Mouse (Mus musculus) midbrain, embryonic 16.5 days (tissue): ENCODE results near the gene Kcnh7. TPM values are rescaled to one million over a fixed set of nuclear protein-coding genes. Genes with fewer than 3 reads are reported as not detected.

ENCODE experiments used
- ATAC-seq: fragments of 200-750 bp; cut with Nextera tagmentation; 2 replicates; pipeline ENCODE4 v1.8.0; 2017; ENCODE audit warnings: moderate TSS enrichment
- H3K27ac ChIP-seq: fragments of 300-500 bp; sonication (generic); 2 replicates; pipeline ENCODE4 v1.5.1; 2014; ENCODE audit warnings: mild to moderate bottlenecking, low read length, mixed read lengths
- H3K27me3 ChIP-seq: fragments of 300-500 bp; sonication (generic); 2 replicates; pipeline ENCODE4 v1.6.1; 2014; ENCODE audit warnings: low read depth, low read length, mixed read lengths; ENCODE audit not compliant: control insufficient read depth, insufficient read depth
- H3K36me3 ChIP-seq: fragments of 300-500 bp; sonication (generic); 2 replicates; pipeline ENCODE4 v1.6.1; 2014; ENCODE audit warnings: mild to moderate bottlenecking, low read length, moderate library complexity, mixed read lengths; ENCODE audit not compliant: control insufficient read depth, insufficient read depth
- H3K4me1 ChIP-seq: fragments of 300-500 bp; sonication (generic); 2 replicates; pipeline ENCODE4 v1.6.1; 2014; ENCODE audit warnings: mild to moderate bottlenecking, low read length, mixed read lengths; ENCODE audit not compliant: control insufficient read depth, insufficient read depth
- H3K4me2 ChIP-seq: fragments of 300-500 bp; sonication (generic); 2 replicates; pipeline ENCODE4 v1.6.1; 2014; ENCODE audit warnings: mild to moderate bottlenecking, low read length, mixed read lengths
- H3K4me3 ChIP-seq: fragments of 300-500 bp; sonication (generic); 2 replicates; pipeline ENCODE4 v1.5.1; 2014; ENCODE audit warnings: low read depth, mild to moderate bottlenecking, low read length, moderate library complexity, mixed read lengths
- H3K9ac ChIP-seq: fragments of 300-500 bp; sonication (generic); 2 replicates; pipeline ENCODE4 v1.6.1; 2014; ENCODE audit warnings: low read depth, low read length, mixed read lengths
- H3K9me3 ChIP-seq: fragments of 300-500 bp; sonication (generic); replicated peaks from 2 replicates; pipeline ENCODE4 v1.6.1; 2014; ENCODE audit warnings: mild to moderate bottlenecking, low read length, mixed read lengths; ENCODE audit not compliant: control insufficient read depth, poor library complexity, severe bottlenecking
- WGBS: fragments of 180-500 bp; shearing (Covaris S2); extraction: QIAGEN DNeasy Blood & Tissue Kit; methylation state at CpG from one replicate; pipeline ENCODE4 v1.1.7; 2014; 5-methylcytosine and 5-hydroxymethylcytosine counted together
- polyA plus RNA-seq: library from polyadenylated mRNA; unstranded; fragments of >200 nt; fragmentation: Nextera tagmentation; extraction: Ambion mirVana; gene quantifications from 2 replicates; pipeline ENCODE4 v1.2.1, GENCODE M21; 2015

Gene Kcnh7
- polyA plus RNA-seq, 1 experiment from 2014 or later, result 9.6 TPM

- WGBS, result 96% methylated on average over 4 of the region's 4 CpGs
- Histone ChIP-seq H3K4me3 (no peak overlapping the region), H3K27ac (no peak overlapping the region), H3K4me1 (no peaks in the 10 kb centered on the region), H3K27me3 (no peaks in the 10 kb centered on the region), H3K4me2 (no peak overlapping the region), H3K36me3 (no peaks in the 10 kb centered on the region), H3K9me3 (no peaks in the 10 kb centered on the region), H3K9ac (no peak overlapping the region)
- no peak for ATAC-seq
Observed at GRCm38 (mm10) chr2:63009141-63009540, 174.9 kb downstream of the Kcnh7 start.

GRCm38 (mm10) chr2:63002784-63003183 is 181.3 kb downstream of the Kcnh7 start:
- Histone ChIP-seq H3K27me3 (no peaks in the 10 kb centered on the region), H3K4me3 (no peak overlapping the region), H3K4me2 (no peak overlapping the region), H3K9me3 (no peaks in the 10 kb centered on the region), H3K27ac (no peak overlapping the region), H3K9ac (no peak overlapping the region), H3K36me3 (no peaks in the 10 kb centered on the region), H3K4me1 (no peaks in the 10 kb centered on the region)
- no peak for ATAC-seq
- 94% methylated on average over 1 of the region's 1 CpGs for WGBS

- H3K27ac ChIP-seq, result no peak overlapping the region
- no peaks in the 10 kb centered on the region for H3K36me3 ChIP-seq
- no peak for ATAC-seq
- no peak overlapping the region for H3K9ac ChIP-seq
- 82% methylated on average over 2 of the region's 2 CpGs for WGBS
- H3K27me3 ChIP-seq, result no peaks in the 10 kb centered on the region
- no peak overlapping the region for H3K4me3 ChIP-seq
- H3K9me3 ChIP-seq, result no peaks in the 10 kb centered on the region
- no peaks in the 10 kb centered on the region for H3K4me1 ChIP-seq
- H3K4me2 ChIP-seq, result no peak overlapping the region
Observed at GRCm38 (mm10) chr2:62997692-62998091, 186.4 kb downstream of the Kcnh7 start.

- H3K27me3 ChIP-seq, result no peaks in the 10 kb centered on the region
- ATAC-seq, result no peak
- no peaks in the 10 kb centered on the region for H3K4me1 ChIP-seq
- H3K9me3 ChIP-seq, result no peaks in the 10 kb centered on the region
- no peak overlapping the region for H3K4me2 ChIP-seq
- H3K4me3 ChIP-seq, result no peak overlapping the region
- no peak overlapping the region for H3K9ac ChIP-seq
- H3K36me3 ChIP-seq, result no peaks in the 10 kb centered on the region
- H3K27ac ChIP-seq, result no peak overlapping the region
Observed at GRCm38 (mm10) chr2:62988616-62989015, 195.5 kb downstream of the Kcnh7 start.

- no peaks in the 10 kb centered on the region for H3K27me3 ChIP-seq
- H3K9me3 ChIP-seq, result no peaks in the 10 kb centered on the region
- no peaks in the 10 kb centered on the region for H3K4me1 ChIP-seq
- ATAC-seq, result no peak
- H3K4me3 ChIP-seq, result no peak overlapping the region
- no peak overlapping the region for H3K9ac ChIP-seq
- H3K36me3 ChIP-seq, result no peaks in the 10 kb centered on the region
- no peak overlapping the region for H3K27ac ChIP-seq
- no peak overlapping the region for H3K4me2 ChIP-seq
- 45% methylated on average over 2 of the region's 2 CpGs for WGBS
Observed at GRCm38 (mm10) chr2:62983936-62984335, 200.2 kb downstream of the Kcnh7 start.

- 82% methylated on average over 1 of the region's 1 CpGs for WGBS
- Histone ChIP-seq H3K4me1 (no peaks in the 10 kb centered on the region), H3K4me3 (no peak overlapping the region), H3K27ac (no peak overlapping the region), H3K4me2 (no peak overlapping the region), H3K36me3 (no peaks in the 10 kb centered on the region), H3K9me3 (no peaks in the 10 kb centered on the region), H3K9ac (no peak overlapping the region), H3K27me3 (no peaks in the 10 kb centered on the region)
- no peak for ATAC-seq
Observed at GRCm38 (mm10) chr2:62935273-62935874, 248.7 kb downstream of the Kcnh7 start.

GRCm38 (mm10) chr2:62928494-62928893 is 255.6 kb downstream of the Kcnh7 start:
- Histone ChIP-seq H3K27me3 (no peaks in the 10 kb centered on the region), H3K27ac (no peak overlapping the region), H3K36me3 (no peaks in the 10 kb centered on the region), H3K4me2 (no peak overlapping the region), H3K9ac (no peak overlapping the region), H3K4me1 (no peaks in the 10 kb centered on the region), H3K9me3 (no peaks in the 10 kb centered on the region), H3K4me3 (no peak overlapping the region)
- ATAC-seq, result no peak
- 86% methylated on average over 3 of the region's 3 CpGs for WGBS

- Histone ChIP-seq H3K9me3 (no peaks in the 10 kb centered on the region), H3K9ac (no peak overlapping the region), H3K27me3 (no peaks in the 10 kb centered on the region), H3K4me1 (no peaks in the 10 kb centered on the region), H3K36me3 (no peaks in the 10 kb centered on the region), H3K4me2 (no peak overlapping the region), H3K4me3 (no peak overlapping the region), H3K27ac (no peak overlapping the region)
- no peak for ATAC-seq
- 69% methylated on average over 3 of the region's 3 CpGs for WGBS
Observed at GRCm38 (mm10) chr2:62928065-62928464, 256.0 kb downstream of the Kcnh7 start.

GRCm38 (mm10) chr2:62923803-62924202 is 260.3 kb downstream of the Kcnh7 start:
- no peaks in the 10 kb centered on the region for H3K4me1 ChIP-seq
- H3K36me3 ChIP-seq, result no peaks in the 10 kb centered on the region
- H3K4me2 ChIP-seq, result no peak overlapping the region
- H3K9ac ChIP-seq, result no peak overlapping the region
- ATAC-seq, result no peak
- H3K4me3 ChIP-seq, result no peak overlapping the region
- no peak overlapping the region for H3K27ac ChIP-seq
- 60% methylated on average over 4 of the region's 4 CpGs for WGBS
- H3K27me3 ChIP-seq, result no peaks in the 10 kb centered on the region
- H3K9me3 ChIP-seq, result no peaks in the 10 kb centered on the region
